Mouse (Mus musculus): ENCODE measurements around the gene Thy1.
A peak's percentile ranks its signal among the peaks of the same experiment; 100 is the strongest.

DNA sequence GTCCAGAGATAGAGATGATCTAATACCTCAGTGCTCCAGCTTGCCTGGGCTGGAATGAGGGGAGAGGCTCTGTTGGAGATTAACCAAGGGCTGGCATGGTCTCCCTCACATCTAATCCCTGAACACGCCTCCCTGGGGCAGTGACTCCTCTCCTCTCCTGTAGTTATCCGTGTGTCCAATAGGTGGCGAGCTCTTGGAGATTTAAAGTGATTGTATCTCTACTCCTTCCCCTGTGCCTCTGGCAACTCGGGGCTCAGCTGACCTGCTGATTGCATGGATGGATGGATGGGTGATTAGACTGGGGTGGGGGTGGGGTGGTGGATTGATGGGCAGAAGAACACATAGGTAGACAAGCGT, 33.6 kb downstream of the Thy1 start:
- peak; percentile 39 for TF ChIP-seq CTCF (IDR thresholded peaks at IDR 0.05; ENCODE audit: low read depth, low read length)
- TF ChIP-seq POLR2A (IDR thresholded peaks at IDR 0.05; ENCODE audit: borderline replicate concordance, low read depth, low read length) = no peak

All from bone marrow macrophage, adult 2 months (primary cell).